Mouse (Mus musculus) ES-E14 (cell line): Measurements from ENCODE around the gene Fbxo9. TPM values are rescaled to one million over a fixed set of nuclear protein-coding genes. Genes with fewer than 3 reads are reported as not detected.
A peak's percentile ranks its signal among the peaks of the same experiment; 100 is the strongest.

ENCODE experiments used
- DNase-seq: peaks from one replicate; pipeline ENCODE4 v3.0.0-alpha.2; 2013; ENCODE audit warnings: low read depth, low spot score
- H3K27ac ChIP-seq: 2 replicates; pipeline ENCODE4 v1.5.1; 2012; ENCODE audit warnings: low read depth, mild to moderate bottlenecking, low read length, moderate library complexity, mixed read lengths; ENCODE audit not compliant: poor library complexity, insufficient read depth, severe bottlenecking
- H3K36me3 ChIP-seq: 2 replicates; pipeline ENCODE4 v1.6.1; 2012; ENCODE audit warnings: mild to moderate bottlenecking, low read length, moderate library complexity, mixed read lengths; ENCODE audit not compliant: control insufficient read depth, poor library complexity, insufficient read depth, severe bottlenecking
- H3K4me1 ChIP-seq, 2 experiments: fragments of 150-350 bp in 1 of 2; sonication (generic) in 1 of 2; 2 replicates each; pipeline ENCODE4 v1.6.1; 2012; ENCODE audit warnings: low read length in 2 of 2, mild to moderate bottlenecking in 1 of 2, mixed read lengths in 1 of 2; ENCODE audit not compliant: control insufficient read depth in 2 of 2, insufficient read depth in 2 of 2, poor library complexity in 1 of 2
- H3K4me3 ChIP-seq, 2 experiments: fragments of 150-350 bp in 1 of 2; sonication (generic) in 1 of 2; 2 replicates each; pipeline ENCODE4 v1.5.1; 2012; ENCODE audit warnings: low read length in 2 of 2, low read depth in 1 of 2, mild to moderate bottlenecking in 1 of 2, mixed read lengths in 1 of 2; ENCODE audit not compliant: insufficient read depth in 1 of 2, poor library complexity in 1 of 2, severe bottlenecking in 1 of 2
- H3K9ac ChIP-seq: 2 replicates; pipeline ENCODE4 v1.6.1; 2012; ENCODE audit warnings: low read depth, mild to moderate bottlenecking, low read length, mixed read lengths; ENCODE audit not compliant: poor library complexity, insufficient read depth, severe bottlenecking
- H3K9me3 ChIP-seq: fragments of 150-350 bp; sonication (generic); 2 replicates; pipeline ENCODE4 v1.6.1; 2012; ENCODE audit warnings: low read depth, mild to moderate bottlenecking, low read length; ENCODE audit not compliant: control insufficient read depth, insufficient read depth
- CHD2 ChIP-seq: IDR thresholded peaks from 2 replicates; pipeline ENCODE4 v1.6.1; 2014; ENCODE audit warnings: mild to moderate bottlenecking, low read depth, low read length, inconsistent platforms
- HCFC1 ChIP-seq: IDR thresholded peaks from 2 replicates; pipeline ENCODE4 v1.6.1; 2012; ENCODE audit warnings: low read length, inconsistent platforms, borderline replicate concordance; ENCODE audit not compliant: insufficient read depth
- MAFK ChIP-seq: IDR thresholded peaks from 2 replicates; pipeline ENCODE4 v1.6.1; 2014; ENCODE audit warnings: mild to moderate bottlenecking, low read depth, low read length, inconsistent platforms; ENCODE audit not compliant: insufficient read depth
- ZC3H11A ChIP-seq: IDR thresholded peaks from 2 replicates; pipeline ENCODE4 v1.6.1; 2012; ENCODE audit warnings: low read depth, mild to moderate bottlenecking, inconsistent platforms, low read length, borderline replicate concordance
- ZNF384 ChIP-seq: IDR thresholded peaks from 2 replicates; pipeline ENCODE4 v1.6.1; 2012; ENCODE audit warnings: low read depth, low read length, inconsistent platforms
- in situ Hi-C, 2 experiments: fragments of 600-800 bp; cut with MboI; formaldehyde crosslinking; loops; one replicate each; pipeline ENCODE4 v1.15.1; 2025; ENCODE audit warnings: low sequenced_read_pairs in 2 of 2, inconsistent platforms in 1 of 2; ENCODE audit not compliant: unreplicated experiment in 2 of 2
- total RNA-seq: library from RNA; depleted of rRNA; stranded (reverse); fragments of 300-350 nt; gene quantifications from 2 replicates; pipeline ENCODE4 v1.2.3, GENCODE M21; 2012

The Fbxo9 gene
- total RNA-seq, 1 experiment, result 28.7 TPM

DNA sequence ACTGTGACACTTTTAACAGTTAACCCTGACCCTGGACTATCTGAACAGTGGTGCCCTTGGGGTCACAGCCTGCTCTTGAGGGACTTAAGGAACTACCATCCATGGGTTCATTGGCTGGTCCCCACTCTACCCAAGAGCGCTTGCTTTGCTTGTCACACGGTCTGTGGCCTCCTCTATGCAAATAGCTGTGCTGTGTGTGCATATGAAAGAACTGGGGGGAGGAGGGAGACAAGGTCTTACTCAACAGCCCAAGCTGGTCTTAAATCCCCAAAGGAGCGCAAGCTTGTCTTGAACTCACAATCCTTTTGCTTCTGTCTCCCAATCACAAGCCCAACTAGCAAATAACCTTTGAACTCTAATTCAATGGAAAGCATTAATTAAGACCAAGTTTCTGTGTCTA lies 54.6 kb downstream of the Fbxo9 start:
- TF ChIP-seq CHD2 (no peak), ZNF384 (no peak), HCFC1 (no peak), MAFK (no peak), ZC3H11A (no peak)
- no peak for DNase-seq
- Histone ChIP-seq H3K9me3 (no peaks in the 10 kb centered on the region), H3K36me3 (no peaks in the 10 kb centered on the region), H3K9ac (no peak overlapping the region), H3K4me3 (no peak overlapping the region), H3K4me1 (peaks cover 10 to 14% of the 10 kb centered on the region in 2 experiments; a peak in 3 of 4 replicates), H3K27ac (no peak overlapping the region)
- in situ Hi-C loops, result no loop called here

DNA sequence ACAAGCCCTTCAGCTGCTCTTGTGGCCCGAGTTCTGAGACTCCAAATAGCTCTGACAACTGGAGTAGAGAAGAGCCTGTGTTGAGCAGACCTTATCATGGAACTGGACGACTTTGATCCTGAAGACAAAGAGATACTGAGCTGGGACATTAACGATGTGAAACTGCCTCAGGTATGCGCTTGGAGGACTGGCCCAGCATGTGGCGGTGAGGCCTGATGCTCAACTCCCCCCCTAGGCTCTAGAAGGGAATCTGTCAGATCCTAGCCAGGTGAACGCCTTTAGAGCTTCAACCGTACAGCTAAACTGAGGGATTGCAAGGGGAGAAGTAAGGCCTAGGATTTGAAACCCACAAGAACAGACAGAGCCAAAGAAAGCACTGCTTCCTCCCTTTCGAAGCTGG lies 55.0 kb downstream of the Fbxo9 start:
- Histone ChIP-seq H3K36me3 (no peaks in the 10 kb centered on the region), H3K9ac (no peak overlapping the region), H3K9me3 (no peaks in the 10 kb centered on the region), H3K27ac (peak overlapping the region; percentile 8; the same call in 1 of the 2 replicates), H3K4me1 (peaks cover 10 to 14% of the 10 kb centered on the region in 2 experiments; a peak in 3 of 4 replicates), H3K4me3 (no peak overlapping the region)
- no peak for DNase-seq
- in situ Hi-C loops, result no loop called here
- no peak for TF ChIP-seq MAFK

DNA sequence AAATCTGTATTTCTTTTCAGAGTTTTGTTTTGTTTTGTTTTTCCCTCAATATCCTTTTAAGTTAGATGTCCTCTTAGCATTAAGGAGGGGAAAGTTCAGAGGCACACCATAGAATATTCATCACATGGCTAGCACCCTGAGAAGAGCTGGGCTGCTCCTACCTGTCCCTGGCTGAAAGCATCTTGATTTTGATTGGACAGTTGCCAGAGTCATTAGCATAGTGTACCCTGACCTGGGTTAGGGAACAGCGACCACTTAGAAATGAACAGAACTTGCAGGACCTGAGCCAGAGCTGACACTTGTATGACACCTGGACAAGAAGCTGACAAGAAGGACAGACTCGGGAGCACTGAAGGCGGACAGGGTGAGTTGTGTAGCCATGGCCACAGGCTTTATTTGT lies 57.2 kb downstream of the Fbxo9 start, which contains the start of gene Gcm1:
Gcm1 (plus strand) TSS at position 248 of the 400 bp plus-strand sequence.
- Histone ChIP-seq H3K9me3 (no peaks in the 10 kb centered on the region), H3K27ac (no peak within 1 kb of the TSS; the same call in 1 of the 2 replicates), H3K9ac (no peak within 1 kb of the TSS), H3K4me1 (peaks cover 8 to 14% of the 10 kb centered on the region in 2 experiments; a peak in 3 of 4 replicates), H3K4me3 (0 out of 4 replicates have a peak within 1 kb of the TSS, but pooled peaks of 1 of the 2 experiments have one; percentile 5), H3K36me3 (no peaks in the 10 kb centered on the region)
- DNase-seq, result no peak
- TF ChIP-seq ZC3H11A (no peak), ZNF384 (no peak), HCFC1 (no peak), CHD2 (no peak), MAFK (no peak)
- in situ Hi-C loops, result no loop called here

DNA sequence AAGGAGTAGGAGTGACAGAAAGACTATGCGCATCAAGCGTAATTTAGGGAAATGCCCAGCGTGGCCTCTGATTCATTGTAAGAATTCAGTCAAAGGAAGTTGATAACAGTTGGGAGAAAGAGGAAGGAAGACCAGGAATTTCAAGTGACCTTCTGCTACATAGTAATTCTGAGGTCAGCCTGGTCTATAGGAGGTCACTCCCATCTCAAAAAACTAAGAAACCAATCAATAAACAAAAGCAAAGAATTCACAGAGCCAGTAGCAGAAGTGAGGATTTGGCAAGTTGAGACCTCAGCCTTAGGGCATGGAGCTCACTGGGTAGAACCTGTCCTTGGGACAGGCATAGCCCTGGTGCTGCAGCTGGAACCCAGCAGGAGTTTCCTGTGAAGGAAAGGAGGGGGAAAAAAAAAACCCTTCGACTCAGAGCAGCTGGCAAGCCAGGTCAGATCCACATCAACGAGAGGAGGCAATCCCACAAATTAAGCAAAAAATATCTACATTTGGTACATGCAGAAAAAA lies 58.4 kb downstream of the Fbxo9 start:
- in situ Hi-C loops, result no loop called here
- no peak overlapping the region for H3K4me3 ChIP-seq

More for the DNA sequence above, 58.4 kb downstream of the Fbxo9 start:
- no peak overlapping the region for H3K9ac ChIP-seq
- no peak for DNase-seq
- peak overlapping the region; percentile 3; the same call in 1 of the 2 replicates for H3K27ac ChIP-seq
- peaks cover 8 to 20% of the 10 kb centered on the region in 2 experiments; a peak in 3 of 4 replicates for H3K4me1 ChIP-seq
- H3K36me3 ChIP-seq, result no peaks in the 10 kb centered on the region
- no peaks in the 10 kb centered on the region for H3K9me3 ChIP-seq
- TF ChIP-seq ZNF384 (0 out of 2 replicates have a peak, but pooled peaks have one; percentile 31), MAFK (no peak), ZC3H11A (no peak), HCFC1 (no peak), CHD2 (no peak)
